Mouse (Mus musculus): ENCODE data around the gene Dgke.
"Not testable (repeated sequence)": the region's sequence is repeated elsewhere in the genome, so short reads cannot be mapped to it uniquely, and the experiment has no call there.

Dgke gene

GRCm38 (mm10) chr11:89066750-89067149 lies at the start of gene Dgke:
Dgke (minus strand) TSS chr11:89066850.
- DNase-seq (ENCODE audit: low spot score): no peak

DNA sequence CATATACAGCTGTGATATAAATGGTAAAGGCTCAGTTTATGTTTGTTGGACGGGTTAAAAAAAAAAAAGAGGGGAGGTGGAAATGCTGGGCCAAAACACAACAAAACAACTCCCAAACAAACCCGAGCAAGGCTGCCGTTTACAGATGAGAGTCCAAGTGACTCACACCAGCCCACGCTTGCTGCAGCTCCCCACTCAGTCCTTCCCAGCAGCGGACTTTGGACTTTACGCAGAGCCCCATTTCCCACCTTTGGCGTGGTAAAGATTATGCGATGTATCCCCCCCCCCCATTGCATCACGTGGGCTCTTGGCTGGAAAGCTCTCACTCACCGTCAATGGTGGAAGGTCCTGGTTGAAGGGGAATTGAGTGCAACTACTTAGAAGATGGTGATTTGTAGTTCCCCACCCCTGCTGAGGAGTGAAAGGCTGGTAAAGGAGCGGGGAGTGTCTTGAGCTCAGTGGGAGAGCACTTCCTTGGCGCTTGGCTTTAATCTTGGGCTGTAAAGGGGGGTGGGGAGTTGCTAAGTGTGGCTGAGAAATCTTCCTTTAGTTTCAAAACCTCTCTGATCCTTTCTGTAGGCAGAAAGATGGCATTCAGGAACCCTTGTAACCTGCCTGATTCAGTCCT lies 40.6 kb upstream of the Dgke start:
- no peak for DNase-seq (ENCODE audit: low spot score)

DNA sequence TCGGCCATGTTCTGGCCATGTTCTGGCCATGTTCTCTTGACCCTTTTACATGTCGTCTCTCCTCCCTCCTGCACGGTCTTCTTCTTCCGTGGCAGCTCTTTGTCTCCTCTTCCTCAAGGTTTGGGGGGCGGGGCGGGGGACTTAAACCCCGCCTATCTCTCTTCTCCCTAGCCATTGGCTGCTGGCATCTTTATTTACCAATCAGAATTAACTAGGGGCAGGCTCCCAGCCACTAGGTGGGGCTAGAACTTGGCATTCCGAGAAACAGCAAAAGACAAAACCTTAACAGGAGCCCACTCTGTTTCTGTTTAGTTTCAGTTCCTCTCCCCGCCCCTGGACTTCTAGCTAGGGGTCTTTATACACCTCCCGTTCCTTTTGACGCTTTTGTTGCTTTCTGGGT lies 39.2 kb upstream of the Dgke start:
- DNase-seq (ENCODE audit: low spot score): no peak

- no peak for DNase-seq (ENCODE audit: low spot score)
Observed at GRCm38 (mm10) chr11:89105211-89105610, 38.6 kb upstream of the Dgke start.

GRCm38 (mm10) chr11:89103166-89103565 lies 36.5 kb upstream of the Dgke start:
- DNase-seq (ENCODE audit: low spot score): no peak

GRCm38 (mm10) chr11:89100826-89101321 lies 34.2 kb upstream of the Dgke start:
- peak; percentile 23 for DNase-seq (ENCODE audit: low spot score)

DNA sequence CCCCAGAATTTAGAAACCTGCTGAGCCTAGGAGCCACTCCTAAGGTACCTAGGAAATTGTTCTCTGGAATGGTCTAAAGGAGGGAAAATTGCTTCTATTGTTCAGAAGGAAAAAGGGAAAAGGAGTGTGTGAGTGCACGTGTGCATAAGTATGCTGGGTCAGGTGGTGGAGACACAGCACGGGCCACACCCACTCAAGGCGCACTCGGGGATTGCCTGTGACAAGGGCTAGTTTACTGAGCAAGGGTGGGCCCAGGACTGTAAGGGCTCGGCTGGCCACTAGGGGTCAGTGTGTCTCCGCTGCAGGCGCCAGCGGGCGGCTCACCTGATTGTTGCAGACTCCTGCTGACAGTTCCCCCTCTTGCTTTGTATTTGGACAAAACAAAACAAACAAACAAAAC lies 33.8 kb upstream of the Dgke start:
- peak; percentile 80 for DNase-seq (ENCODE audit: low spot score)

GRCm38 (mm10) chr11:89098930-89099329 lies 32.3 kb upstream of the Dgke start:
- no peak for DNase-seq (ENCODE audit: low spot score)

DNA sequence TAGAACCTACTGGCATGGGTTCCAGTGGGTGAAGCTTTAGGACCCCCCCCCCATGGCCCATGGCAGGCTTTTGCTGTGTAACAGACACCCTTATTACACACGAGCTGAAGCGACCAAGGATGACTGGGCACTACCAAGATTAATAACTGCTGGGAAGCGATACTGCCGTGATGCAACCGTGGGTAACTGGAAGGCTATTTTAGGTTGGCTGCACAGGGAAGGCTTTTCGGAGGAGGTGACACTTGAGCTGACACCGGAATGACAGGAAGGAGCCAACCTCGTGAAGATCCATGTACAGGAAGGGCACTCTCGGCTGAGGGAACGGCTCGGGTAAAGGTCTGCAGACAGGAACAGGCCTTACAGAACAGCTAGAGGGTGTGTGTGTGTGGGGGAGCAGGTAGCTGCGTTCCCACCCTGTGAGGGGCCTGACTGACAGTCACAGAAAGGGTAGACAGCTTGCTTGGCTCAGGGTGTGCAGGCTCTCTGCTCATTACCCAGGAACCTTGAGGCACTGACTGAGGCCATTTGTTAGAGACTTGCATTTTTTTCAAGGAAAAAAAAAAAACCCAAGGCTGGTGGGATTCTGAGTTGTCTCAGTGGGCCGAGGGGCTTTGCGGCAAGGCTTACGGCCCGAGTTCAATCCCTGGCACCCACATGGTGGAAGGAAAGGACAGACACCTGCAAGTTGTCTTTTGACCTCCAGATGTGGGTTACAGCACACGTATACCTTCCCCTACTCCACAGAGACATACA lies 31.6 kb upstream of the Dgke start:
- no peak for DNase-seq (ENCODE audit: low spot score)

DNA sequence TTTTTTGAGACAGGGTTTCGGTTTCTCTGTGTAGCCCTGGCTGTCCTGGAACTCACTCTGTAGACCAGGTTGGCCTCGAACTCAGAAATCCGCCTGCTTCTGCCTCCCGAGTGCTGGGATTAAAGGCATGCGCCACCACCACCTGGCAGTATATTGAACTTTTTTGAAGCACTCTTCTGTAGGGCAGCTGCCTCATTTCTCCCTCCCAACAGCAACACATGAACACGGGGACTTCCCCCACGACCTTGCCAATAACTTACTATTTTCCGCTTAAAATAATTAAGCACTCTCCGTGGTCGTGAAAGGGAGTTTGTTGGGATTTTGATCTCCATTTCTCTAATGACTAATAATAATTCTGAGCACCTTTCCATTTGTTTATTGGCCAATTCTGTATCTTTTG lies 30.6 kb upstream of the Dgke start:
- DNase-seq (ENCODE audit: low spot score): not testable (repeated sequence)

- DNase-seq (ENCODE audit: low spot score): no peak
Observed at GRCm38 (mm10) chr11:89095306-89095705, 28.7 kb upstream of the Dgke start.

- peak; percentile 57 for DNase-seq (ENCODE audit: low spot score)
Observed at GRCm38 (mm10) chr11:89092714-89093113, 26.1 kb upstream of the Dgke start.

DNA sequence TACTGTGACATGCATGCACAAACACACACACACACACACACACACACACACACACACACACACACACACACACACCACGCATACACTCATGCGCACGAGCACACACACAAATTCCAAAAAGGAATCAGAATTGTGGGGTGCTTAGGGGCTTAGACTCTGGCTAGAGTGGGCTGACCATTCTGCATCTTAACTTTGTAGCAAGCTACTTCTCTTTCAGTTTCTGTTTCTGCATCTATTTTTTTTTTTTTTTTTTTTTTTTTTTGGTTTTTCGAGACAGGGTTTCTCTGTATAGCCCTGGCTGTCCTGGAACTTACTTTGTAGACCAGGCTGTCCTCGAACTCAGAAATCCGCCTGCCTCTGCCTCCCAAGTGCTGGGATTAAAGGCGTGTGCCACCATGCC lies 23.7 kb upstream of the Dgke start:
- not testable (repeated sequence) for DNase-seq (ENCODE audit: low spot score)

DNA sequence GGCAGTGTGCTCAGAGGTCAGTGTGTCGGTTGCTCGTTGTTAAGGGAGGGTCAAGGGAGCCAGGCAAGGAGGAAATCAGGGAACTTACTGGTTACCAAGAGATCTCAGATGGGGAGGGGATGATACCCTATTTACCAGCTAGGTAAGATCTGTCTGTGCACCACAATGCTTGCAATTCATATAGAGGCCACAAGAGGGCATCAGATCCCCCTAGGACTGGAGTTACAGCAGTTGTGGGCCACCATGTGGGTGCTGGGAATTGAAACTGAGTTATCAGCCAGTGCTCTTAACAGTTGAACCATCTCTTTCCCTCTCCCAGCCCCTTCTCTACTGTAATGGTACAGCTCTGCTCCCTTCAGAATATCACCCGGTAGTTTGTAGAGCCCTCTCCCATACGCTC lies 22.1 kb upstream of the Dgke start:
- no peak for DNase-seq (ENCODE audit: low spot score)

DNA sequence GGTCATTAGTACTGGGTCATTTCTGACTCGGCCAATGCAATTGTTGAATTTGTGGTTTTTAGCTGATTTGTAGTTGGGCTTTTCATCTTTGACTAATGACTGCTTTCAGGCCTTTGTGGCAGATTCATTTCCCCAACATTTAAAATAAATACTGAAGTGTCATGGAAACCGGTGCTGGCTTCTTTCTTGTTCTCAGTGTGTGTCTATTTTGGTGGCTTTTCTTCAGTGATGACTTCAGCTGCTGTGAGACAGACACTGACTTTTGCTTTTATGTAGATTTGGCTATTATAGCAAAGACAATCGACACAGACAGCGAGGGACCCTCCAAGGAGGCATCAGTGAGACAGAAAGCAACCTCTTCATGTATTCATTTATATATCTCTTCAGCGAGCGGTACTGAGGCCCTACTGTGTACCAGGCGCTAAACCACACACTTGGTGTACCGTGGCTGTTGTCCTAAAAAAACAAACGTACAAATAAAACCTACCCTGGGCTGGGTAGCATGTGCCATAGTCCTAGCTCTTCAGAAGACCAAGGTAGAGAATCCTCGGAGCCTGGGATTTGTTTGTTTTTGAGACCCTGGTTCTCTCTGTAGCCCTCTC lies 19.7 kb upstream of the Dgke start:
- no peak for DNase-seq (ENCODE audit: low spot score)

GRCm38 (mm10) chr11:89084601-89085000 lies 18.0 kb upstream of the Dgke start:
- peak; percentile 41 for DNase-seq (ENCODE audit: low spot score)

DNA sequence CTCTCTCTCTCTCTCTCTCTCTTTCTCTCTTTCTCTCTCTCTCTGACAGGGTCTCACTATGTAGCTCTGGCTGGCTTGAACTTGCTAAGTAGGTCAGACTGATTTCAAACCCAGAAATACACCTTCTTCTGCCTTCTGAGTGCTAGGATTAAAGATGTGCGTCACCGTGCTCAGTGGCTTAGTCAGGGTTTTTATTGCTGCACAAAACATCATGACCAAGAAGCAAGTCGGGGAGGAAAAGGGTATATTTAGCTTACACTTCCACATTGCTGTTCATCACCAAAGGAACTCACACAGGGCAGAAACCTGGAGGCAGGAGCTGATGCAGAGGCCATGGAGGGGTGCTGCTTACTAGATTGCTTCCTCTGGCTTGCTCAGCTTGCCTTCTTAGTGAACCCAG lies 16.0 kb upstream of the Dgke start:
- not testable (repeated sequence) for DNase-seq (ENCODE audit: low spot score)

DNA sequence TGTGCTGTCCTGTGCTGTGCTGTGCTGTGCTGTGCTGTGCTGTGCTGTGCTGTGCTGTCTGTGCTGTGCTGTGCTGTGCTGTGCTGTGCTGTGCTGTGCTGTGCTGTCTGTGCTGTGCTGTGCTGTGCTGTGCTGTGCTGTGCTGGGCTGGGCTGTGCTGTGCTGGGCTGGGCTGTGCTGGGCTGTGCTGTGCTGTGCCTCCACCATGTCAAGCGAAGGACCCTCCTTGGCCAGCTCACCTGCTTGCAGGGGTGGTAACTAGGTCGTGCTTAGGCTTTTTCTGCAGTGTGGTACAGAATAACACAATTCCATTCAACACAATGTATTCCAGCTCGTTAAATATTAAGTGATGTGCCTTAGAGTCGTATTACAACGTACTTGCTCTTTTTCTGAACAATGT lies 15.3 kb upstream of the Dgke start:
- DNase-seq (ENCODE audit: low spot score): not testable (repeated sequence)

- DNase-seq (ENCODE audit: low spot score): no peak
Observed at GRCm38 (mm10) chr11:89078996-89079680, 12.5 kb upstream of the Dgke start.

DNA sequence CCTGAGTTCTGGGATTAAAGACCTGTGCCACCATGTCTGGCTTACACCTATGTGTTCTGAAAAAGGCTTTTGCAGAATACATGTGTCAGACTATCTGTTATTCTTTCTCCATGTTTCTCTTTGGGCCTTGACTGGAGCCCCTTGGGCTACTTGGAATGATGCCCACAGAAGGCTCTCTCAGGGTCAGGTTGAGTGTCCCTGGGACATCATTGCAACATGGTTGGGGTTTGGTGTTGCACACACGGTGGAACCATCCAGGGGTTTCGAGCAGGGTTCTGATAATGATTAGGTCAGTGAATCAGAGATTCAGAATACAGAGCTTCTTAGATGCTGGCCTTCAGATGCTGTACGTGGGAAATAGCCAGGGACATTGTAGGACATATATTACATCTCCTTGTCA lies 11.7 kb upstream of the Dgke start:
- DNase-seq (ENCODE audit: low spot score): no peak

DNA sequence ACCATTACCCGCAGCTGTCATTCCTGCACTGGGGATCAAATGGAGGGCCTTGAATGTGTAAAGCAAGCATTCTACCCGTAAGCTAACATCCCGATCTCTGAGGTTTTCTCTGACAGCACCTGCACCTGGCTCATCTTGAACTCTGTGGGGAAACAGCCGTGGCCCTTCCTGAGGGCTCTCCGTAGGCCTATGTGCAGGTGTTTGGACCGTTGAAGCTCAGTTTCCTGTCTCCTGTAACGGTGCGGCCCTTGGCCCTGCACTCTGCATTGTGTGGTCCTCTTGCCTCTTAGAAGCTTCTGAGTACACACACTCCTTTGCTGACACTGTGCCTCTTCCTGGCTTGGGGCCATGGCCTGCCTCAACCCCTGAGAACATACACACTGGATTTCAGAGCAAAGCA lies 11.0 kb upstream of the Dgke start:
- DNase-seq (ENCODE audit: low spot score): no peak

DNA sequence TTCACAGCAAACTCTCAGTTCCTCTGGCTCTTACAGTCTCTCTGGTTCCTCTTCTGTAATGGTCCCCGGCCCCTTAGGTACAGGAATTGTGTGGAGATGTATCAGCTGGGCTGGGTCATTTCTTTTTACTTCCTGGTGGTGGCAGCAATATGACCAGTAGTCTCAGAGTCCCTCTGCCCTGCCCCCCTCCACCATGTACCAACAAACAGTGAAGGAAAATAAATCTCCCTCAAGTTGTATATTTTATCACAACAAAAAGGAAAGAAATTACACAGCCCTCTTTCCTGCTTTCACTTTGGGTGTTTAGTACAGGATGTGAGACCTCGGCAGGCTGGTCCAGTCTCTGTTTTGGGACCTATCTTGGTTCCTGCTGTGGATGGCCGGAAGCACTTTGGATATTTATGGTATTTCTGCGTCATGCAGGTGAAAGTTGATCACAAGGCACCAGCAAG lies 9.7 kb upstream of the Dgke start:
- no peak for DNase-seq (ENCODE audit: low spot score)

Data from layer of hippocampus, adult 11-12 months (tissue).